Mouse (Mus musculus): ENCODE data around the gene Soga1. TPM values are rescaled to one million over a fixed set of nuclear protein-coding genes. Genes with fewer than 3 reads are reported as not detected.

Gene Soga1
- polyA plus RNA-seq, 1 experiment from 2014 or later = 5.3 TPM

DNA sequence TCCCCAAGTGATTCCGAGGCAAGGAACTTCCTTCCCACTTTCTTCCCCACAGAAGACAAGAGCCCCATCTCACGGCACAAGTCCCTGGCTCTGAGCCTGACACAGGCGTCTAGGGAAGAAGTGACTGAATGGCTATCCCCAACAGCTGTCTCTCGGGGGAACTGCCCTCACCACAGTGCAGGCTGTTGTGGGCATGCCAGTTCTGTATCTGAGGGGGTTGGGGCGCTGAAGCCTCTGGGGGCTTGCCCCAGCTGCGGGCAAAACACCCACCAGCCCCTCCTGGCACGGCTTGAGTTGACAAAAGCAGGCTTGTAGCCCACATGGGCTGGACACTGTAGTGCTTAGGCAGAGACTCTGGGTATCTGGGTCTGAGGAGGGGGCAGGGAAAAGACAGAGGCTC, 14.9 kb downstream of the Soga1 start:
- Histone ChIP-seq H3K9me3 (ENCODE audit: control insufficient read depth, low read length) (no peaks in the 10 kb centered on the region), H3K36me3 (ENCODE audit: control insufficient read depth, insufficient read depth, low read length) (peaks cover 9% of the 10 kb centered on the region; the same call in 1 of the 2 replicates), H3K4me3 (ENCODE audit: low read depth, low read length) (no peak overlapping the region), H3K4me2 (no peak overlapping the region), H3K4me1 (replicated peaks; ENCODE audit: control insufficient read depth, insufficient read depth, low read length) (peaks cover 23% of the 10 kb centered on the region), H3K27me3 (replicated peaks; ENCODE audit: control insufficient read depth, insufficient read depth, low read length) (no peaks in the 10 kb centered on the region), H3K27ac (ENCODE audit: low read depth, low read length) (no peak overlapping the region; the same call in 1 of the 2 replicates), H3K9ac (ENCODE audit: low read depth, low read length) (no peak overlapping the region)
- DNase-seq (ENCODE audit: low spot score) (no peak), ATAC-seq (replicated peaks; ENCODE audit: low FRiP score) (no peak)
- WGBS = 60% methylated on average over 7 of the region's 7 CpGs

GRCm38 (mm10) chr2:157063241-157063700, 15.8 kb downstream of the Soga1 start:
- no peak for ATAC-seq (replicated peaks; ENCODE audit: low FRiP score)
- 54% methylated on average over 4 of the region's 4 CpGs for WGBS
- DNase-seq (ENCODE audit: low spot score) = no peak

GRCm38 (mm10) chr2:157060557-157061305, 18.3 kb downstream of the Soga1 start:
- WGBS = 88% methylated on average over 11 of the region's 11 CpGs
- H3K4me2 ChIP-seq = no peak overlapping the region
- ATAC-seq (replicated peaks; ENCODE audit: low FRiP score) = no peak
- no peak for DNase-seq (ENCODE audit: low spot score)
- H3K27ac ChIP-seq (ENCODE audit: low read depth, low read length) = no peak overlapping the region
- no peak overlapping the region for H3K4me3 ChIP-seq (ENCODE audit: low read depth, low read length)
- no peaks in the 10 kb centered on the region for H3K27me3 ChIP-seq (replicated peaks; ENCODE audit: control insufficient read depth, insufficient read depth, low read length)
- no peaks in the 10 kb centered on the region for H3K9me3 ChIP-seq (ENCODE audit: control insufficient read depth, low read length)
- peaks cover 9% of the 10 kb centered on the region; the same call in 1 of the 2 replicates for H3K36me3 ChIP-seq (ENCODE audit: control insufficient read depth, insufficient read depth, low read length)
- H3K4me1 ChIP-seq (replicated peaks; ENCODE audit: control insufficient read depth, insufficient read depth, low read length) = peaks cover 21% of the 10 kb centered on the region
- no peak overlapping the region for H3K9ac ChIP-seq (ENCODE audit: low read depth, low read length)

More at GRCm38 (mm10) chr2:157063241-157063700, 15.8 kb downstream of the Soga1 start:
- Histone ChIP-seq H3K4me2 (no peak overlapping the region), H3K27ac (ENCODE audit: low read depth, low read length) (no peak overlapping the region), H3K4me1 (replicated peaks; ENCODE audit: control insufficient read depth, insufficient read depth, low read length) (peaks cover 25% of the 10 kb centered on the region), H3K27me3 (replicated peaks; ENCODE audit: control insufficient read depth, insufficient read depth, low read length) (no peaks in the 10 kb centered on the region), H3K9me3 (ENCODE audit: control insufficient read depth, low read length) (no peaks in the 10 kb centered on the region), H3K9ac (ENCODE audit: low read depth, low read length) (no peak overlapping the region), H3K4me3 (ENCODE audit: low read depth, low read length) (no peak overlapping the region), H3K36me3 (ENCODE audit: control insufficient read depth, insufficient read depth, low read length) (peaks cover 9% of the 10 kb centered on the region; the same call in 1 of the 2 replicates)

DNA sequence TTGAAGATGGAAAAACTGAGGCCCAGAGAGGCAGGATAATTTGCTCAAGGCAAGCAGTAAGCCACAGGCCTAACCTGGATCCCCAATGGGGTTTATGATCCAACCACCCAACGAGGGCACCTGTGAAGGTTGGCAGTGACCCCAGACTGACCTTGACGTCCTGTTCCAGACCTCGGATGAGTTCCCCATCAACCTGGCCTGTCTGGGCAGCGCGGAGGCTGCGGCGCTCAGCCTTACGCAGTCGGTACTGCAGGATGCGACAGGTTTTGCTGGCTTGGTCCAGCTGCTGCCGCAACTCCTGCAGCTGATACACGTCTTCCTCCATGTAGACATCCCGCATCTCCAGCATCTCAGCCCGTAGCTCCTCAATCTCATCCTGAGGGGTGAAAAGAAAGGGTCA, 19.0 kb downstream of the Soga1 start:
- Histone ChIP-seq H3K4me2 (no peak overlapping the region), H3K9me3 (ENCODE audit: control insufficient read depth, low read length) (no peaks in the 10 kb centered on the region), H3K27ac (ENCODE audit: low read depth, low read length) (no peak overlapping the region), H3K4me1 (replicated peaks; ENCODE audit: control insufficient read depth, insufficient read depth, low read length) (peaks cover 20% of the 10 kb centered on the region), H3K36me3 (ENCODE audit: control insufficient read depth, insufficient read depth, low read length) (peaks cover 9% of the 10 kb centered on the region; the same call in 1 of the 2 replicates), H3K27me3 (replicated peaks; ENCODE audit: control insufficient read depth, insufficient read depth, low read length) (no peaks in the 10 kb centered on the region), H3K9ac (ENCODE audit: low read depth, low read length) (no peak overlapping the region), H3K4me3 (ENCODE audit: low read depth, low read length) (no peak overlapping the region)
- WGBS = 92% methylated on average over 14 of the region's 14 CpGs
- ATAC-seq (replicated peaks; ENCODE audit: low FRiP score) (no peak), DNase-seq (ENCODE audit: low spot score) (no peak)

DNA sequence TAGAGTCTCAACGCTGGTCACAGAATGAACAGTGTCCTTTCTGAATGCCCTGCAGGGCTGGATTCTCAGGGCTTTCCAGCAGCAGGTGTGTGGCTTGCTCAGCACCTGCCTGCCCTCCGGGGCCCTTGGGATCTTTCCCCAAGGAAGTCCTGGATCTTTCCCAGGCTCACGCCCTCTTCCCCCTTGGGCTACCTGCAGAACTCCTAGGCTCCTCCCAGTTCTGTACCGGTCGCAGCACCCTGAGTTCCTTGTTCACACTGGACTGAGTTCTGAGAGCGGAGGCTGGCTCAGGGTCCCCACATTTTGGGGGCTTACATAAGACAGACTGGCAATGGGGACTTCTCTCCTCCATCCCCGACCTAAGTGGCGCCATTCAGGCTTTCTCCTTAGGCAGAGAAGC, 19.9 kb downstream of the Soga1 start:
- Histone ChIP-seq H3K9ac (ENCODE audit: low read depth, low read length) (no peak overlapping the region), H3K9me3 (ENCODE audit: control insufficient read depth, low read length) (no peaks in the 10 kb centered on the region), H3K27me3 (replicated peaks; ENCODE audit: control insufficient read depth, insufficient read depth, low read length) (no peaks in the 10 kb centered on the region), H3K4me3 (ENCODE audit: low read depth, low read length) (no peak overlapping the region), H3K36me3 (ENCODE audit: control insufficient read depth, insufficient read depth, low read length) (peaks cover 9% of the 10 kb centered on the region; the same call in 1 of the 2 replicates), H3K4me1 (replicated peaks; ENCODE audit: control insufficient read depth, insufficient read depth, low read length) (peaks cover 14% of the 10 kb centered on the region), H3K4me2 (peak overlapping the region; percentile 47), H3K27ac (ENCODE audit: low read depth, low read length) (no peak overlapping the region; the same call in 1 of the 2 replicates)
- DNase-seq (ENCODE audit: low spot score) = no peak
- no peak for ATAC-seq (replicated peaks; ENCODE audit: low FRiP score)
- 71% methylated on average over 8 of the region's 8 CpGs for WGBS

- Histone ChIP-seq H3K36me3 (ENCODE audit: control insufficient read depth, insufficient read depth, low read length) (peaks cover 10% of the 10 kb centered on the region; the same call in 1 of the 2 replicates), H3K4me1 (replicated peaks; ENCODE audit: control insufficient read depth, insufficient read depth, low read length) (peaks cover 11% of the 10 kb centered on the region), H3K27me3 (replicated peaks; ENCODE audit: control insufficient read depth, insufficient read depth, low read length) (no peaks in the 10 kb centered on the region), H3K4me3 (ENCODE audit: low read depth, low read length) (no peak overlapping the region), H3K9me3 (ENCODE audit: control insufficient read depth, low read length) (no peaks in the 10 kb centered on the region), H3K9ac (ENCODE audit: low read depth, low read length) (no peak overlapping the region), H3K4me2 (peak overlapping the region; percentile 47), H3K27ac (ENCODE audit: low read depth, low read length) (no peak overlapping the region)
- peak; percentile 64 for DNase-seq (ENCODE audit: low spot score)
- peak; percentile 62 for ATAC-seq (replicated peaks; ENCODE audit: low FRiP score)
- 43% methylated on average over 18 of the region's 18 CpGs for WGBS
Measured at GRCm38 (mm10) chr2:157058342-157058998, 20.6 kb downstream of the Soga1 start.

GRCm38 (mm10) chr2:157057758-157058157, 21.3 kb downstream of the Soga1 start:
- H3K4me3 ChIP-seq (ENCODE audit: low read depth, low read length) = no peak overlapping the region
- H3K9me3 ChIP-seq (ENCODE audit: control insufficient read depth, low read length) = no peaks in the 10 kb centered on the region
- H3K4me2 ChIP-seq = no peak overlapping the region
- no peak overlapping the region for H3K27ac ChIP-seq (ENCODE audit: low read depth, low read length)
- H3K27me3 ChIP-seq (replicated peaks; ENCODE audit: control insufficient read depth, insufficient read depth, low read length) = no peaks in the 10 kb centered on the region
- no peak overlapping the region for H3K9ac ChIP-seq (ENCODE audit: low read depth, low read length)
- H3K36me3 ChIP-seq (ENCODE audit: control insufficient read depth, insufficient read depth, low read length) = peaks cover 12% of the 10 kb centered on the region; the same call in 1 of the 2 replicates
- DNase-seq (ENCODE audit: low spot score) (no peak), ATAC-seq (replicated peaks; ENCODE audit: low FRiP score) (no peak)
- WGBS = 83% methylated on average over 4 of the region's 4 CpGs
- H3K4me1 ChIP-seq (replicated peaks; ENCODE audit: control insufficient read depth, insufficient read depth, low read length) = peaks cover 11% of the 10 kb centered on the region

DNA sequence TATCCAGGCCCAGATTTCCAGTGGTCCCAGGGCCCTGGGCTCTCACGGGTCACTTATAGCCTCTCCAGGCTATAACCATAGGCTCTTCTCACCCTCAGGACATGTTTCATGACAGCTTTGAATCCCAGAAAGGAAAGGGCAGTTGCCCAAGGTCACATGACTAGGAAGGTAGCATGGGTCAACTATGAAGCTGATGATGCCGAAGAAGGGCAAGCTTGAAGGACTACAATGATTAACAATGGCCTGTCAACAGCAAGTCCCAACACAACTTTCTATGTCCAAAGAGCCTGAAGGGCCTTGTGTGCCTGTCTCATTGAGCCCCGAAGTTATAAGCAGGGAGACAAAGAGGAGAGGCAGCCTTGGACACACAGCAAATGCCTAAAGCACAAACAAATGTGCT, 21.9 kb downstream of the Soga1 start:
- no peaks in the 10 kb centered on the region for H3K9me3 ChIP-seq (ENCODE audit: control insufficient read depth, low read length)
- H3K36me3 ChIP-seq (ENCODE audit: control insufficient read depth, insufficient read depth, low read length) = peaks cover 13% of the 10 kb centered on the region; the same call in 1 of the 2 replicates
- ATAC-seq (replicated peaks; ENCODE audit: low FRiP score) (no peak), DNase-seq (ENCODE audit: low spot score) (no peak)
- no peak overlapping the region for H3K9ac ChIP-seq (ENCODE audit: low read depth, low read length)
- no peaks in the 10 kb centered on the region for H3K27me3 ChIP-seq (replicated peaks; ENCODE audit: control insufficient read depth, insufficient read depth, low read length)
- peaks cover 11% of the 10 kb centered on the region for H3K4me1 ChIP-seq (replicated peaks; ENCODE audit: control insufficient read depth, insufficient read depth, low read length)
- H3K27ac ChIP-seq (ENCODE audit: low read depth, low read length) = no peak overlapping the region
- no peak overlapping the region for H3K4me3 ChIP-seq (ENCODE audit: low read depth, low read length)
- 89% methylated on average over 3 of the region's 3 CpGs for WGBS
- H3K4me2 ChIP-seq = no peak overlapping the region

Data from liver, embryonic 11.5 days (tissue).